In genomic region chr7:45259281-45259680, GRCm38 (mm10) we compare ENCODE assay signal across 37 mouse cellular contexts. TPM values are rescaled to one million over a fixed set of nuclear protein-coding genes. Genes with fewer than 3 reads are reported as not detected.
"Had no signal": no experiment of that assay in that cellular context is flagged by ENCODE, and none has a peak within 500 bp of the region (broad histone marks: within the 10 kb centered on the region; RNA-seq: fewer than 3 reads in every experiment).

No protein-coding gene starts in this region.

- H3K36me3 ChIP-seq: heart, embryonic 12.5 days; hindbrain, embryonic 13.5 days; hindbrain, embryonic 15.5 days; kidney, embryonic 15.5 days; limb, embryonic 13.5 days; limb, embryonic 15.5 days; liver, embryonic 12.5 days had no signal

- H3K9ac ChIP-seq: heart, embryonic 12.5 days; hindbrain, embryonic 13.5 days; hindbrain, embryonic 15.5 days; kidney, embryonic 15.5 days; limb, embryonic 13.5 days; limb, embryonic 15.5 days; liver, embryonic 12.5 days had no signal

- H3K27ac ChIP-seq: hindbrain, embryonic 13.5 days; hindbrain, embryonic 15.5 days; hindbrain, postnatal 0 days; kidney, embryonic 15.5 days; kidney, postnatal 0 days; limb, embryonic 13.5 days; limb, embryonic 15.5 days; liver, embryonic 12.5 days had no signal

- H3K4me1 ChIP-seq: hindbrain, embryonic 13.5 days; hindbrain, embryonic 15.5 days; kidney, embryonic 15.5 days; limb, embryonic 15.5 days; liver, embryonic 12.5 days had no signal

- DNase-seq: gastrocnemius, postnatal 14 days; gastrocnemius, postnatal 36 days; heart, adult 18-20 months; heart, postnatal 10 days; heart, postnatal 36 days; kidney, adult 11 months; kidney, adult 2 months; kidney, adult 9 months; kidney, postnatal 14 days; kidney, postnatal 36 days; layer of hippocampus, adult 9-11 months; layer of hippocampus, postnatal 36 days; left cerebral cortex, postnatal 4 days had no signal

- H3K4me2 ChIP-seq: heart, embryonic 12.5 days; hindbrain, embryonic 13.5 days; hindbrain, embryonic 15.5 days; kidney, embryonic 15.5 days; limb, embryonic 13.5 days; limb, embryonic 15.5 days; liver, embryonic 12.5 days had no signal

- ATAC-seq: hindbrain, postnatal 0 days; intestine, embryonic 16.5 days; liver, embryonic 12.5 days had no signal

- H3K27me3 ChIP-seq: hindbrain, embryonic 15.5 days; kidney, embryonic 15.5 days; limb, embryonic 13.5 days; limb, embryonic 15.5 days had no signal

- H3K9me3 ChIP-seq: heart, embryonic 12.5 days; hindbrain, embryonic 13.5 days; hindbrain, embryonic 15.5 days; kidney, embryonic 15.5 days; limb, embryonic 13.5 days; limb, embryonic 15.5 days; liver, embryonic 12.5 days had no signal

- H3K4me3 ChIP-seq: heart, embryonic 12.5 days; hindbrain, embryonic 13.5 days; hindbrain, embryonic 15.5 days; kidney, embryonic 15.5 days; limb, embryonic 13.5 days; limb, embryonic 15.5 days; liver, embryonic 12.5 days had no signal

RNA-seq across cellular contexts. Expression of gene Slc6a21, which starts 18.0 kb away (rescaled TPM):
- total RNA-seq: gastrocnemius, adult 18-20 months; gastrocnemius, adult 8-10 months; gastrocnemius, postnatal 14 days; gastrocnemius, postnatal 36 days; heart, adult 18-20 months; heart, postnatal 10 days; heart, postnatal 36 days; hematopoietic stem cell, adult 5-6 weeks; hindbrain, postnatal 0 days; layer of hippocampus, adult 18-20 months; layer of hippocampus, adult 8-10 months; layer of hippocampus, postnatal 14 days; layer of hippocampus, postnatal 36 days; left cerebral cortex, adult 18-20 months; left cerebral cortex, postnatal 4 days; liver, adult 2 months had no signal
- polyA plus RNA-seq: heart, embryonic 12.5 days; heart, embryonic 14.5 days; heart, embryonic 16.5 days; hindbrain, embryonic 11.5 days; hindbrain, embryonic 13.5 days; hindbrain, embryonic 15.5 days; hindbrain, postnatal 0 days; intestine, embryonic 14.5 days; intestine, embryonic 16.5 days; kidney, embryonic 15.5 days; kidney, postnatal 0 days; large intestine, adult 2 months; limb, embryonic 11.5 days; limb, embryonic 13.5 days; limb, embryonic 15.5 days; liver, embryonic 12.5 days had no signal

RNA-seq across cellular contexts. Expression of gene Slc6a16, which starts 18.4 kb away (rescaled TPM):
- total RNA-seq: gastrocnemius, adult 18-20 months; gastrocnemius, adult 8-10 months; gastrocnemius, postnatal 14 days; gastrocnemius, postnatal 36 days; heart, adult 18-20 months; heart, postnatal 10 days; heart, postnatal 36 days; hematopoietic stem cell, adult 5-6 weeks had no signal
- polyA plus RNA-seq: intestine, embryonic 16.5 days; large intestine, adult 2 months; limb, embryonic 15.5 days; liver, embryonic 12.5 days had no signal

RNA-seq across cellular contexts. Expression of gene Dkkl1, which starts 47.3 kb away (rescaled TPM):
- total RNA-seq: gastrocnemius, adult 18-20 months; gastrocnemius, adult 8-10 months; gastrocnemius, postnatal 14 days; gastrocnemius, postnatal 36 days; heart, adult 18-20 months; heart, postnatal 10 days; heart, postnatal 36 days; liver, adult 2 months had no signal
